Mouse (Mus musculus) mesoderm, embryonic 11.5 days (tissue): ENCODE results near the gene Anapc2.

Experiments
- DNase-seq: peaks from one replicate; pipeline ENCODE4 v3.0.0-alpha.2; 2012; ENCODE audit warnings: low read depth, low spot score

Gene Anapc2

GRCm38 (mm10) chr2:25303931-25304656, 31.8 kb downstream of the Anapc2 start:
- no peak for DNase-seq

GRCm38 (mm10) chr2:25304657-25305541, 32.6 kb downstream of the Anapc2 start:
- peak; percentile 70 for DNase-seq

GRCm38 (mm10) chr2:25305587-25306359, 33.5 kb downstream of the Anapc2 start:
- DNase-seq, result no peak

GRCm38 (mm10) chr2:25310180-25310579, 37.9 kb downstream of the Anapc2 start:
- no peak for DNase-seq

GRCm38 (mm10) chr2:25310969-25311368, 38.7 kb downstream of the Anapc2 start:
- no peak for DNase-seq

- no peak for DNase-seq
Observed at GRCm38 (mm10) chr2:25311491-25311891, 39.2 kb downstream of the Anapc2 start.

GRCm38 (mm10) chr2:25318119-25318966, 46.1 kb downstream of the Anapc2 start:
- DNase-seq, result no peak

- DNase-seq, result peak; percentile 79
Observed at GRCm38 (mm10) chr2:25318971-25319773, 46.9 kb downstream of the Anapc2 start, which contains the start of gene Grin1. TSS of gene Grin1 (minus strand) at chr2:25319187.

GRCm38 (mm10) chr2:25320084-25320483, 47.8 kb downstream of the Anapc2 start:
- no peak for DNase-seq

GRCm38 (mm10) chr2:25326036-25326435, 53.8 kb downstream of the Anapc2 start:
- no peak for DNase-seq

GRCm38 (mm10) chr2:25328440-25328839, 56.2 kb downstream of the Anapc2 start:
- peak; percentile 41 for DNase-seq

GRCm38 (mm10) chr2:25331470-25331869, 59.2 kb downstream of the Anapc2 start:
- DNase-seq, result no peak

- DNase-seq, result peak; percentile 100
Observed at GRCm38 (mm10) chr2:25332286-25333160, 60.2 kb downstream of the Anapc2 start, which contains the start of gene Man1b1. TSS of gene Man1b1 (plus strand) at chr2:25332338.

GRCm38 (mm10) chr2:25333569-25333968, 61.3 kb downstream of the Anapc2 start:
- no peak for DNase-seq
